Mouse (Mus musculus) midbrain, embryonic 13.5 days (tissue): Measurements from ENCODE around the gene Ccnjl. TPM values are rescaled to one million over a fixed set of nuclear protein-coding genes. Genes with fewer than 3 reads are reported as not detected.

Experiments used
- ATAC-seq: fragments of 200-750 bp; cut with Nextera tagmentation; 2 replicates; pipeline ENCODE4 v1.8.0; 2017; ENCODE audit warnings: mild to moderate bottlenecking, moderate TSS enrichment, moderate library complexity
- H3K27ac ChIP-seq: fragments of 300-500 bp; sonication (generic); 2 replicates; pipeline ENCODE4 v1.5.1; 2015; ENCODE audit warnings: inconsistent platforms, mild to moderate bottlenecking, moderate library complexity
- H3K27me3 ChIP-seq: fragments of 300-500 bp; sonication (generic); 2 replicates; pipeline ENCODE4 v1.6.1; 2015; ENCODE audit warnings: mild to moderate bottlenecking, inconsistent platforms
- H3K36me3 ChIP-seq: fragments of 300-500 bp; sonication (generic); 2 replicates; pipeline ENCODE4 v1.6.1; 2015; ENCODE audit warnings: mild to moderate bottlenecking, inconsistent platforms
- H3K4me1 ChIP-seq: fragments of 300-500 bp; sonication (generic); replicated peaks from 2 replicates; pipeline ENCODE4 v1.6.1; 2015; ENCODE audit warnings: inconsistent platforms
- H3K4me2 ChIP-seq: fragments of 300-500 bp; sonication (generic); replicated peaks from 2 replicates; pipeline ENCODE4 v1.6.1; 2015; ENCODE audit warnings: moderate library complexity, mild to moderate bottlenecking, inconsistent platforms
- H3K4me3 ChIP-seq: fragments of 300-500 bp; sonication (generic); replicated peaks from 2 replicates; pipeline ENCODE4 v1.5.1; 2015; ENCODE audit warnings: mild to moderate bottlenecking, inconsistent platforms
- H3K9ac ChIP-seq: fragments of 300-500 bp; sonication (generic); replicated peaks from 2 replicates; pipeline ENCODE4 v1.6.1; 2015; ENCODE audit warnings: mild to moderate bottlenecking, inconsistent platforms
- H3K9me3 ChIP-seq: fragments of 300-500 bp; sonication (generic); 2 replicates; pipeline ENCODE4 v1.6.1; 2016; ENCODE audit warnings: mild to moderate bottlenecking, inconsistent platforms
- WGBS: fragments of 180-500 bp; shearing (Covaris S2); methylation state at CpG from one replicate; pipeline ENCODE4 v1.1.7; 2015; 5-methylcytosine and 5-hydroxymethylcytosine counted together
- polyA plus RNA-seq: library from polyadenylated mRNA; unstranded; fragments of >200 nt; fragmentation: Nextera tagmentation; extraction: Ambion mirVana; gene quantifications from 2 replicates; pipeline ENCODE4 v1.2.1, GENCODE M21; 2015

Ccnjl gene
- polyA plus RNA-seq, 1 experiment from 2014 or later: 24.2 TPM

DNA sequence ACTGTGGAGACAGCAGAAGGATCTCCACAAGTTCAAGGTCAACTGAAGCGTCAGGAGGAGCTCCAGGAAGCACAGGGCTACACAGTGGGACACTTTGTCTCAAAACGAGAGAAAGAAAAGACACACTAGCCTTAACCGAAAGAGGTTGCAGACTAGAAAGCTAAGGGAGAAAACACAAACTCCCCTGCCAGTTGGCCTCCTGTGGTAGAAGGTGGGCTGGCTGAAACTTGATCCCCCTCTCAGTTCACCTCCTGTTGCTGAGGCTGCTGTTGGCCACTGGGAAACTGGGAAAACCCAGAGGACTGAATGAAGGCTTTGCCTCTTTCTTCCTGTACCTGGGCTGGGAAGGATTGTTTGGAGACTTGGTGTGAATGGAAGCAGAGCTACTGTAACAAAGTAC is 1.5 kb downstream of the Ccnjl start:
- H3K27ac ChIP-seq: no peak overlapping the region
- peak overlapping the region; percentile 28; the same call in 1 of the 2 replicates for H3K9ac ChIP-seq
- H3K4me3 ChIP-seq: peak overlapping the region; percentile 82
- H3K4me2 ChIP-seq: peak overlapping the region; percentile 91
- no peaks in the 10 kb centered on the region for H3K9me3 ChIP-seq
- WGBS: 9% methylated on average over 3 of the region's 3 CpGs
- peaks cover 16% of the 10 kb centered on the region for H3K36me3 ChIP-seq
- H3K4me1 ChIP-seq: peaks cover 31% of the 10 kb centered on the region
- no peaks in the 10 kb centered on the region for H3K27me3 ChIP-seq
- ATAC-seq: no peak

GRCm38 (mm10) chr11:43531619-43532018 is 3.0 kb downstream of the Ccnjl start:
- peak overlapping the region; percentile 91 for H3K4me2 ChIP-seq

DNA sequence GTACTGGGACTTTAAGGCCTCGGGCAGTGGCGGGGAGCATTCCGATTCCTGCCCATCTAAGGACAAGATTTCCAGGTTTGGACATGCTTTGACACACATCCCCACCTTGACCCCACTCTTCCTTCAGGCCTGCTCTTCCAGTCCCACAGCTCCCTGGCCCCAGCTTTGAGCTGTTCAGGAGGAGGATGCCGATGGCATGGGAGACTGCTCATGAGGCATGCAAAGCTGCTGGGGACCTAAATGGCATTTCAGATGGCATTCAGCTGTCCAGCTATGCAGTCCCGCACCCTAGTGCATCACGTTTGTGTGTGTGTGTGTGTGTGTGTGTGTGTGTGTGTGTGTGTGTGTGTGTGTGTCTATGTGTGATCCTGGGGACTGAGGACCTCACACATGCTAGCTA is 8.5 kb downstream of the Ccnjl start:
- Histone ChIP-seq H3K4me3 (no peak overlapping the region), H3K36me3 (peaks cover 32% of the 10 kb centered on the region), H3K9me3 (no peaks in the 10 kb centered on the region), H3K9ac (no peak overlapping the region), H3K27ac (no peak overlapping the region), H3K27me3 (no peaks in the 10 kb centered on the region), H3K4me1 (peaks cover 27% of the 10 kb centered on the region), H3K4me2 (no peak overlapping the region)
- 89% methylated on average over 5 of the region's 6 CpGs for WGBS
- no peak for ATAC-seq

More at GRCm38 (mm10) chr11:43531619-43532018, 3.0 kb downstream of the Ccnjl start:
- Histone ChIP-seq H3K9me3 (no peaks in the 10 kb centered on the region), H3K9ac (peak overlapping the region; percentile 33; the same call in 1 of the 2 replicates), H3K4me1 (peaks cover 31% of the 10 kb centered on the region), H3K4me3 (no peak overlapping the region), H3K27me3 (no peaks in the 10 kb centered on the region), H3K27ac (no peak overlapping the region; the same call in 1 of the 2 replicates), H3K36me3 (peaks cover 21% of the 10 kb centered on the region)
- WGBS: 45% methylated on average over 5 of the region's 5 CpGs
- no peak for ATAC-seq

DNA sequence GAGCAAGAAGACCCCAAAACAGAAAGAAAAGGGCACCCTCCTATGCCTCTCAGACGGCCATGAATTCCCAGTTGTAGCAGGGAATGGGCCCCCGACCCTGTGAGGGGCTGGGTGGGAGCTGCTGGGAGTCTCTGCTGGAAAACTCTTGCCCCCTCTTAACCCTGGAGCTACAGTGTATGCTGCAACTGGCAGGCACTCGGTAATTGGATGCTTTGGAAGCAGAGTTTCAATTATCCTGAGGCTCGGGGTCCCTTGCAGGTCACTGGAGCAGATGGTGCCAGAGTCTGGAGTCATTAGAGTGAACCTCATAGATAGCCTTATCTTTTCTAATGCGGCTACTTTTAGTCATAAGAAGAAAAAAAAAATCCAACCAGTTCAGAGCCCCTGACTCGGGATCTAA is 11.3 kb downstream of the Ccnjl start:
- H3K4me2 ChIP-seq: 0 out of 2 replicates have a peak overlapping the region, but pooled peaks have one; percentile 20
- peaks cover 18% of the 10 kb centered on the region for H3K36me3 ChIP-seq
- H3K4me3 ChIP-seq: no peak overlapping the region
- H3K9ac ChIP-seq: no peak overlapping the region
- H3K9me3 ChIP-seq: no peaks in the 10 kb centered on the region
- WGBS: 24% methylated on average over 6 of the region's 6 CpGs
- ATAC-seq: peak; percentile 87
- H3K27me3 ChIP-seq: no peaks in the 10 kb centered on the region
- H3K27ac ChIP-seq: peak overlapping the region; percentile 69
- H3K4me1 ChIP-seq: peaks cover 28% of the 10 kb centered on the region

DNA sequence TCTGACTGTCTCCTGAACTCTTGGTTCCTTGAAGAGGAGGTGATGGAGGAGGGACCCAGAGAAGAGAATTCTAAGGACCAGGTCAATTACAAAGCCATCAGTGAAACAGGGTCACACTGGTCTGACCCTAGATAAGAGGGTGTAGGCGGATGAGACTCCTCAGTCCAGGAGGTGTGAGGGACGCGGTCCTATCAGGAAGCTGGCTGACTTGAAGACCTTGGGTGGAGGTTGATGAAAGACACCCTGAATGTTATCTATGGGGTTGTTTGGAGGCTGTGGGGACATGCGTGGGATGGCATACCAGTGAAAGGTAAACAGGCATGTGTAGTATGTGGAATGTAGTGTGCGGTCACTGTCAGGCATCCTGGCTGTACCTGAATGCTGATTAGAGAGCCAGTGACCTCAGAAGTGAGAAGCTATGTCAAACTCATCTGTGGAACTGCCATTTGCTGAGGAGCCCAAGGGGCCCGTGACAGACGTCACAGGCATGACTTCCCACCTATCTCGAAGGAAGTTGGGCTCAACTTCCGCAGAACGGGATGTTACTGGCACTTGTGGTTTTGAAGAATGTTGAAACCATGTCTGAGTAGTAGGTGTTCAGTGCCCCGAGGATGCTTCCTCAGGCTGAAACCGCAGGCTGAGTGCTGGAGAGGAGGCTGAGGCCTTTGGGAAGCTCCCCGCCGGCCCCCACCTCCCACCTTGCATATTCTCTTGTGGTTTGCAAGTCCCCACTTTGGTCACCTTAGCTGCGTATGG is 15.3 kb downstream of the Ccnjl start:
- peaks cover 54% of the 10 kb centered on the region for H3K4me1 ChIP-seq
- H3K9me3 ChIP-seq: no peaks in the 10 kb centered on the region
- ATAC-seq: no peak
- H3K36me3 ChIP-seq: no peaks in the 10 kb centered on the region
- no peak overlapping the region for H3K4me2 ChIP-seq
- H3K4me3 ChIP-seq: no peak overlapping the region
- H3K9ac ChIP-seq: no peak overlapping the region
- H3K27ac ChIP-seq: no peak overlapping the region
- no peaks in the 10 kb centered on the region for H3K27me3 ChIP-seq
- WGBS: 94% methylated on average over 15 of the region's 15 CpGs

DNA sequence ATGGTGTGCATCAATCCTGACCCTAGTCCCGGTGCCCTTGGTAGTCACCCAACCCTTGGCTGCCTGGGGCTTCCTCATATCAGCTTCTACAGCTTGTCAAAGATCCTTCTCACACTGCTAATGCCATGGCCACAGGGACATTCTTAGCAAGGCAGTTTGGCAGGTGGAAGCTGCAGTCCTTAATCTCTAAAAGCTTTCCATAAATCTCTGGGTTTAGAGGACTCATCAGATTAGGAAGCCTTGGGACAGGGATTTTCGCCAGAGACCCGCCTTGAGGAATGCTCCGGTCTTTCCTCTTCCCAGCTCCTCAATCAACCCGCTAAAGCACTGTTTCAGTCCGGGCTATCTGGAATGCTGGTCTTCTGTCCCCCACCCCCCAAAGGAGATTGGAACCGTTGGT is 16.2 kb downstream of the Ccnjl start:
- Histone ChIP-seq H3K36me3 (no peaks in the 10 kb centered on the region), H3K9me3 (no peaks in the 10 kb centered on the region), H3K9ac (no peak overlapping the region), H3K4me3 (no peak overlapping the region), H3K4me1 (peaks cover 54% of the 10 kb centered on the region), H3K4me2 (no peak overlapping the region), H3K27me3 (no peaks in the 10 kb centered on the region), H3K27ac (no peak overlapping the region)
- no peak for ATAC-seq
- 73% methylated on average over 7 of the region's 7 CpGs for WGBS

- H3K36me3 ChIP-seq: no peaks in the 10 kb centered on the region
- H3K4me2 ChIP-seq: peak overlapping the region; percentile 19; the same call in 1 of the 2 replicates
- no peak overlapping the region for H3K9ac ChIP-seq
- peak; percentile 17; the same call in 1 of the 2 replicates for ATAC-seq
- no peaks in the 10 kb centered on the region for H3K9me3 ChIP-seq
- peaks cover 50% of the 10 kb centered on the region for H3K4me1 ChIP-seq
- H3K27ac ChIP-seq: peak overlapping the region; percentile 11; the same call in 1 of the 2 replicates
- no peaks in the 10 kb centered on the region for H3K27me3 ChIP-seq
- 30% methylated on average over 16 of the region's 16 CpGs for WGBS
- H3K4me3 ChIP-seq: no peak overlapping the region
Measured at GRCm38 (mm10) chr11:43545873-43546475, 17.4 kb downstream of the Ccnjl start.

DNA sequence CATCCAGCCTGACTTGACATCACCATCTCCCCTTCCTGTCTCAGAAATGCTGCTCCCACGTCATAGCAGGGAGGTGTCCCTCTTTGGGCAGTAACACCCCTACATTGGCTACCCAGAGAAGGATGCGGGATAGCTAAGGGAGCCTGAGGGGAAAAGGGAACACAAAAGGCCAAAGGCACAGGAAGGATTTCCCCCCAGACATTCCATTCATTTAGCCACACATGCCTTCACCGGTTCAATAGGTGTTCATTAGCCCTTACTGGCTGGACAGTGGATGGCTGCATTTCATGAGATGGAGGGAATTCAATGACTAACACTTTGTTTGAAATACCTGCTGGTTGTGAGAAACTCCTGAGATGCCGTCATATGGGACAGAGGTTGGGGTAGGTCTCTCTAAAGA is 18.1 kb downstream of the Ccnjl start:
- Histone ChIP-seq H3K27me3 (no peaks in the 10 kb centered on the region), H3K4me3 (no peak overlapping the region), H3K9ac (no peak overlapping the region), H3K4me2 (no peak overlapping the region), H3K27ac (no peak overlapping the region), H3K36me3 (no peaks in the 10 kb centered on the region), H3K4me1 (peaks cover 49% of the 10 kb centered on the region), H3K9me3 (no peaks in the 10 kb centered on the region)
- no peak for ATAC-seq
- WGBS: 44% methylated on average over 4 of the region's 4 CpGs

- ATAC-seq: peak; percentile 78
- 18% methylated on average over 7 of the region's 7 CpGs for WGBS
- H3K27ac ChIP-seq: peak overlapping the region; percentile 49
- H3K4me2 ChIP-seq: no peak overlapping the region
- no peaks in the 10 kb centered on the region for H3K9me3 ChIP-seq
- no peak overlapping the region for H3K9ac ChIP-seq
- no peak overlapping the region for H3K4me3 ChIP-seq
- H3K4me1 ChIP-seq: peaks cover 49% of the 10 kb centered on the region
- H3K36me3 ChIP-seq: no peaks in the 10 kb centered on the region
- H3K27me3 ChIP-seq: no peaks in the 10 kb centered on the region
Measured at GRCm38 (mm10) chr11:43548148-43548547, 19.6 kb downstream of the Ccnjl start.

DNA sequence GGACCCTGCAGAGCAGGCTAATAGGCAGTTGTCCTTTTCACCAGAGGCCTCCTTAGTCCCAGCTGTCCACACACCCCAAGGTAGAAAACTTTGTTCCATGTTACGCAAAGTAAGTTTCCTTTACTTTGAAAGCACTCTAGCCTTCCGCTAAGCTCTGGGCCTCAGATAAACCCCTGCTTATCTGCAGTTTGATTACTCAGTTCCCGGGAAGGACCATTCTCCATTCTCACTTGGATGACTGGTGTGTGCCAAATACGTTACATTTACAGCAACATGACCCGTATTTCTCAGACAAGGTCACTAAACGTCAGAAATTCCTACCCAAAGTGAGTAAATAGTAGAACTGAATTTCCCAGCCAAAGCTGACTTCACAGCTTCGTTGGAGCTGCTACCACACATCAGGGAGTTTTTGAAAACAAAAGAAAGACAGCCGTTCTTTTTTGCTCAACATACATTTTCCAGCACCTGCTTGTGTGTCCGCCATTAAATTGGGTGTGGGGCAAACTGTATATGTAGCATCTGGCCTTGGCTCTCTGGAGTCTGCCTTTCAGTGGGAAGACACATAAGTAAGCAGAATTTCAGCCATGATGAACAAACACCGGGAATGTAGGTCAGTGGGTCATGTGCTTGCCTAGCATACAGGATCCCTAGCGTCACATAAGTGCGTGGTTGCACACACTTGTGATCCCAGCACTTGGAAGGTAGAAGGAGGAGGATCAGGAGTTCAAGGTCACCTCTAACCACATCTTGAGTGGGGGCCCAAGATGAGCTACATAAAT is 20.3 kb downstream of the Ccnjl start:
- Histone ChIP-seq H3K27ac (peak overlapping the region; percentile 49), H3K9me3 (no peaks in the 10 kb centered on the region), H3K4me2 (no peak overlapping the region), H3K4me3 (no peak overlapping the region), H3K4me1 (peaks cover 49% of the 10 kb centered on the region), H3K9ac (no peak overlapping the region), H3K36me3 (no peaks in the 10 kb centered on the region), H3K27me3 (no peaks in the 10 kb centered on the region)
- 67% methylated on average over 12 of the region's 12 CpGs for WGBS
- no peak for ATAC-seq

- Histone ChIP-seq H3K4me2 (no peak overlapping the region), H3K4me3 (no peak overlapping the region), H3K4me1 (peaks cover 46% of the 10 kb centered on the region), H3K9ac (no peak overlapping the region), H3K27me3 (no peaks in the 10 kb centered on the region), H3K27ac (no peak overlapping the region), H3K9me3 (no peaks in the 10 kb centered on the region), H3K36me3 (no peaks in the 10 kb centered on the region)
- 39% methylated on average over 11 of the region's 11 CpGs for WGBS
- ATAC-seq: no peak
Measured at GRCm38 (mm10) chr11:43549701-43550100, 21.1 kb downstream of the Ccnjl start.

DNA sequence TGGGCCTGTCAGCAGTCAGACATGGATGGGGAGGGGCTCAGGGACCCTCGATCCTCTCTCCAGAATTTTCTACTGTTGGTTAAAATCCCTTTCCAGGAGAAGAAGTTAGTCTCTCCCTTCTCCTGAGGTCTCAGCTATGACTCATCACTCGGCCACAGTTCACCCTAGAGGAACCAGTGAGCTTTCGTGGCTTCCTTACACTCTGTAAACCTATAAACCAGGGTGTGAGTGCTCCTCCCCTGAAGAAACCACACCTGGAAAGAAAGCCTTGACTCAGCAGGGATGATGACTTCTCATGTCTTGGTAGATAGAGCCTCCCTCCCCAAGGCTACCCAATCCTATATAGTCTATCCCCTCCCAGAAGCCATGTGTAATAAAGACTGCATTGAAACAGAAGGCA is 23.2 kb downstream of the Ccnjl start:
- ATAC-seq: no peak; the same call in 1 of the 2 replicates
- Histone ChIP-seq H3K9ac (no peak overlapping the region), H3K4me3 (no peak overlapping the region), H3K27me3 (no peaks in the 10 kb centered on the region), H3K27ac (no peak overlapping the region), H3K4me2 (no peak overlapping the region), H3K36me3 (peaks cover 6% of the 10 kb centered on the region), H3K4me1 (peaks cover 28% of the 10 kb centered on the region), H3K9me3 (no peaks in the 10 kb centered on the region)
- 90% methylated on average over 3 of the region's 3 CpGs for WGBS
